Mouse (Mus musculus) CH12F3 (cell line): ENCODE results near the gene Zscan4-ps2.
"Not testable (repeated sequence)": the region's sequence is repeated elsewhere in the genome, so short reads cannot be mapped to it uniquely, and the experiment has no call there.

ENCODE experiments used
- in situ Hi-C: fragments of 300-500 bp; cut with MboI; formaldehyde crosslinking; loops from 2 replicates; pipeline ENCODE4 v1.14.3; 2020; ENCODE audit warnings: low sequenced_read_pairs

Gene Zscan4-ps2

DNA sequence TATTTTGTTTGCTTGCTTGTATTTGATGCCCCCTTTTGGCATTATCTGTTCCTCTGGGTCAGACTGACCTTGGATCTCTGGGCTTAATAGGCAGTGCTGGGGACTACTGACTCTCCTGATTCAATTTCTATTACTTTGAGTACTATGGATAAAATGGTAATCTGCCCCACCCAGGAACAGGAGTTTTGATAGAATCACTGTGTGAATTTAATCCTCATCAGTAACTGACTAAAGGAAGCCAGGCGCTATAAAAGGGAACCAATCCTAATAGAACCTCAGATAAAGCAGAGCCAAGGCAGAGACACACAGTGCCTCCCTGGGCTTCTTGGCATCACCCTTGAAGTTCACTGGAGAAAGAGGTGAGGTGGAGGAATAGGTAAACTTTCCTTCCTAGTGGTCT, at the start of gene Zscan4-ps2:
Zscan4-ps2 (plus strand) TSS at position 301 of the 400 bp plus-strand sequence.
- in situ Hi-C loops: not testable (repeated sequence)
